Mouse (Mus musculus) duodenum, adult 2 months (tissue): ENCODE data around the gene Pdcd1. TPM values are rescaled to one million over a fixed set of nuclear protein-coding genes. Genes with fewer than 3 reads are reported as not detected.

Source experiments
- polyA plus RNA-seq: library from polyadenylated mRNA; depleted of rRNA; stranded (reverse); fragments of >200 nt; gene quantifications from 2 replicates; pipeline ENCODE4 v1.2.3, GENCODE M21; 2012; ENCODE audit warnings: low replicate concordance; rRNA removed

Pdcd1 gene
- 0.08 and 0.44 TPM in 2 replicates for polyA plus RNA-seq

DNA sequence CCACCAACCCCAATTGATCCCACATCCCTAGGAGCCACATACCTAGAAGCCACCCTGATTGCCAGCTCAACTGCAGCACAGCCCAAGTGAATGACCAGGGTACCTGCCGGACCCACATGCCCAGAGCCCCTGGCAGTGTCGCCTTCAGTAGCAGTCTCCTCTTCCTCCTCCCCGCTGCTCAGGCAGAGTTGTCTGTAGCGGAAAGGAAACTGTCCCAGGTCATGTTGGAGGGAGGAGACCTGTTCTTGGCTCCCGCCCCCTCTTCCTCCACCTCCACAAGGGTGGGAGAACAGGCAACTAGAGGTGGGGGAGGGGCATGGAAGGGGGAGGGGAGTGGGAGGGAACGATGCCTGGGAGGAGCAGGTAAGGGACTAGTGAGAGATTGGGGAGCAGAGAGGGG lies at the start of gene Pdcd1:
Pdcd1 (minus strand) TSS at position 181 of the 400 bp plus-strand sequence.

DNA sequence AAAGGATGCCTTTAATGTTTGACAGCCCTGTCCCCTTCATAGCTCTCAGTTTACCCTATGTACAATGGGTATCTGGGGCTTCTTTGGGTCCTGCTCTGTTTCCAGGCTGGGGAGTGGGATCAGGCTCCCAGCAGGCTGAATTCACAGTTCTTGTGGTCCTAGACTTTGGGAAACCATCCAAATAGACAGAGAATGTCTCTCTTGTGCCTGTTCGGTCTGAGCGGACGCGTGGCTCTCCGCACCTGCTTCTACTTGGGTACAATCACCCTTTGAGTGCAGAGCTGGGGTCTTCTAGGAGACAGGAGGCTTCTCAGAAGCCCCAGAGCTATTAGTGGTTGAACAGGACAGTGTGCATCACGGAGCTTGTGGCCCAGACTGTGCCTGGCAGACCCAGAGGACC lies 32.2 kb downstream of the Pdcd1 start, which contains the start of gene Neu4:
Neu4 (plus strand) TSS at position 301 of the 400 bp plus-strand sequence.

DNA sequence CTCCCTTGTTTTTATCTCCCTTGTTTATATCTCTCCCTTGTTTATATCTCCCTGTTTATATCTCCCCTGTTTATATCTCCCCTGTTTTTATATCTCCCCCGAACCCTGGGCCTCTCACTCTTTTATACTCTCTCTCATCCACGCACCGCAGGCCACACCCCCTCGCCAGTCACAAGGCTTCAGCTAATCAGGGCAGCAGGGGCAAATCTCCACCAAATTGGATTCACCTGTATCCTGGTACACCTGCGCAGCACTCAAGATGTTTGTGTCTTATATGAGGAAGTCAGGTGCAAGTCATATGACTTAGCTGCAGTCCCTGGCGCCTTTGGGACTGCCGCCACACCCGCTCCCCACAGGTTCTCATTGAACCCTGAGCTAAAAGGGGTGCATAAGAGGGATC lies 62.1 kb downstream of the Pdcd1 start, which contains the start of gene Gal3st2c:
Gal3st2c (plus strand) TSS at position 301 of the 400 bp plus-strand sequence.

Other genes with a start within 250 kb of the Pdcd1 start
- 2.2 and 3.6 TPM in 2 replicates for gene Ing5, start 248.6 kb downstream of the Pdcd1 start, polyA plus RNA-seq
- 9.4 and 11.7 TPM in 2 replicates for gene D2hgdh, start 227.6 kb downstream of the Pdcd1 start, polyA plus RNA-seq
- 61.7 and 145 TPM in 2 replicates for gene Gal3st2, start 191.2 kb downstream of the Pdcd1 start, polyA plus RNA-seq
- 17.0 and 96.0 TPM in 2 replicates for gene Gal3st2b, start 134.2 kb downstream of the Pdcd1 start, polyA plus RNA-seq
- 0.04 TPM in 1 of 2 replicates, not detected in the other for gene Gal3st2c, start 62.0 kb downstream of the Pdcd1 start, polyA plus RNA-seq
- not detected in 2 replicates for gene Neu4, start 32.1 kb downstream of the Pdcd1 start, polyA plus RNA-seq